Mouse (Mus musculus) heart, adult 2 months (tissue): ENCODE data around the gene Larp1.

Experiments
- CTCF ChIP-seq: fragments of 200-600 bp; IDR thresholded peaks from 2 replicates; pipeline ENCODE4 v1.8.1; 2022; ENCODE audit warnings: antibody characterized with exemption, mild to moderate bottlenecking, moderate library complexity
- EP300 ChIP-seq: fragments of 200-500 bp; IDR thresholded peaks from 2 replicates; pipeline ENCODE4 v1.6.1; 2011; ENCODE audit warnings: low read depth, low read length, control low read depth; ENCODE audit not compliant: insufficient read depth
- POLR2A ChIP-seq: fragments of 200-500 bp; IDR thresholded peaks from 2 replicates; pipeline ENCODE4 v1.6.1; 2011; ENCODE audit warnings: mild to moderate bottlenecking, low read depth, low read length, control low read depth; ENCODE audit not compliant: insufficient read depth

- no peak for TF ChIP-seq CTCF
- TF ChIP-seq EP300: no peak
- no peak for TF ChIP-seq POLR2A
Observed at GRCm38 (mm10) chr11:57970541-57970940, 38.3 kb upstream of the Larp1 start.
